ENCODE assay signal across 8 mouse cellular contexts in the genomic region with DNA sequence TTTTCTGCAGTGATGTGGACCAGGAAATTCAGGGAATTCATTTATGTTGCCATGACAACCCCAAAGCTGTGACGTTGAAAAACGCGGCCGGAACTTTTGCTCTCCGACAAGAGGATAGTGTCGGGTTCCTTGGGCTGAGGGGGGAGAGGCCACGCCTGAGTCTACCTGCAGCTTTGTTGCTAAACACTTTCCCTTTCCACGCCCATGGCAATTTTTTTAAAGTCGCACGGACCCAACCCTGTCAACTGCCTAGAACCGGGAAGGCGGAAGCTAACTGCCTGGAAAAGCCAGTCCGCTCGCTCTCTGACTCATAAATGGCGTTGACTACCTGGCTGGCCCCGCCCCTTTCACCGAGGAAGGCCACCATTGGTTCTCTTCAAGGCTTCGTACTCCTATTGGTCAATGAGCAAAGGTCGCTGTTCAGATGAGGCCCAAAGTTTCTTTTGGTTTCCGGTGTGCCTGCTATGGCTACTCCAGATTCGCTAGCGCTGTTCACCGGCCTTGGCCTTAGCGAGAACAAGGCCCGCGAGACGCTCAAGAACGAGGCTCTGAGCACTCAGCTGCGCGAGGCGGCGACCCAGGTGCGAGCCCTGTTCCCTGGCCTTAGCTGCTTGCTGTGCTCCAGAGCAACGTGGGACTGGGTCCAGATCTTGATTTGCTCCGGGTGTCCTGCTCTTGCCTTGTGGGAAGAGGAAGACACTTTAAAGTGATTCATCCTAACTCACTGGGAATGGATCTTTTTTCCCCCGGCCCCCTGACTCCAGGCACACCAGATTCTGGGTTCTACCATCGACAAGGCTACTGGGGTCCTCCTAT. TPM values are rescaled to one million over a fixed set of nuclear protein-coding genes. Genes with fewer than 3 reads are reported as not detected.
A peak's percentile ranks its signal among the peaks of the same experiment; 100 is the strongest.
DNase-seq lines count a peak whose midpoint lies in the region; ATAC-seq and TF ChIP-seq lines count a peak whose summit lies in the region.

Gene Qars, plus strand, starts transcription at position 88 of the 816 bp plus-strand sequence.

- under 1% methylated on average over 37 of the region's 37 CpGs for WGBS in hindbrain, embryonic 10.5 days
- WGBS in lung, postnatal 0 days, result under 1% methylated on average over 37 of the region's 37 CpGs

- peak within 1 kb of the TSS; percentile 89 for H3K27ac ChIP-seq in hindbrain, embryonic 10.5 days
- peak within 1 kb of the TSS; percentile 93 for H3K27ac ChIP-seq in lung, postnatal 0 days (ENCODE audit: low read length)

- ATAC-seq in frontal cortex, adult (ENCODE audit: low TSS enrichment), result peak; percentile 99
- ATAC-seq in lung, postnatal 0 days, result peak; percentile 98

- H3K4me3 ChIP-seq in hindbrain, embryonic 10.5 days, result peak within 1 kb of the TSS; percentile 89
- H3K4me3 ChIP-seq in lung, postnatal 0 days (ENCODE audit: low read depth, low read length), result peak within 1 kb of the TSS; percentile 58

- H3K36me3 ChIP-seq in hindbrain, embryonic 10.5 days, result peaks cover 48% of the 10 kb centered on the region
- H3K36me3 ChIP-seq in lung, postnatal 0 days (ENCODE audit: insufficient read depth, low read length), result peaks cover 8% of the 10 kb centered on the region

- peak; percentile 95 for DNase-seq in MN1 (ENCODE audit: low spot score)
- DNase-seq in cerebellum, adult 9-10 months, result peak; percentile 93
- DNase-seq in hindbrain, embryonic 10.5 days (ENCODE audit: low spot score), result peak; percentile 95
- DNase-seq in layer of hippocampus, adult 9-11 months, result peak; percentile 96
- peak; percentile 99 for DNase-seq in lung, postnatal 0 days (ENCODE audit: low spot score)
- peak; percentile 89 for DNase-seq in ovary, postnatal 14 days (ENCODE audit: low spot score)
- peak; percentile 95 for DNase-seq in thymus, postnatal 14 days

- H3K4me1 ChIP-seq in hindbrain, embryonic 10.5 days (replicated peaks), result peaks cover 22% of the 10 kb centered on the region
- H3K4me1 ChIP-seq in lung, postnatal 0 days (ENCODE audit: insufficient read depth, low read depth, low read length), result peaks cover 7% of the 10 kb centered on the region; the same call in 1 of the 2 replicates

- H3K9ac ChIP-seq in lung, postnatal 0 days (replicated peaks; ENCODE audit: low read depth), result peak within 1 kb of the TSS; percentile 91

- no peaks in the 10 kb centered on the region for H3K27me3 ChIP-seq in hindbrain, embryonic 10.5 days (ENCODE audit: insufficient read depth, poor library complexity, severe bottlenecking)
- H3K27me3 ChIP-seq in lung, postnatal 0 days (replicated peaks; ENCODE audit: insufficient read depth, low read length), result no peaks in the 10 kb centered on the region

- no peaks in the 10 kb centered on the region for H3K9me3 ChIP-seq in hindbrain, embryonic 10.5 days
- H3K9me3 ChIP-seq in lung, postnatal 0 days (ENCODE audit: low read length), result no peaks in the 10 kb centered on the region

- no peak for TF ChIP-seq EP300 in lung, postnatal 0 days (IDR thresholded peaks at IDR 0.05)

- peak within 1 kb of the TSS; percentile 77 for H3K4me2 ChIP-seq in lung, postnatal 0 days (replicated peaks; ENCODE audit: low read depth, low read length)

- no peak for TF ChIP-seq CTCF in lung, postnatal 0 days (IDR thresholded peaks at IDR 0.05)

RNA-seq across cellular contexts. Expression of gene Qars, which starts in this region (rescaled TPM):
- 103 and 112 TPM in 2 replicates for polyA plus RNA-seq in hindbrain, embryonic 10.5 days (2016; fragmentation: Nextera tagmentation; extraction: Ambion mirVana)
- polyA plus RNA-seq in lung, postnatal 0 days (2015; fragmentation: Nextera tagmentation; extraction: Ambion mirVana), result 62.0 and 65.7 TPM in 2 replicates

Comparison
In these comparisons a context has a peak if more than half of its experiments do, and no peak if none do; other contexts are left out.
1. Peak in every context shown above with its lines: DNase-seq, ATAC-seq, H3K4me3 ChIP-seq and H3K27ac ChIP-seq.